Comparison of ENCODE assay signal across 8 mouse cellular contexts in genomic region chr16:31592014-31592871, GRCm38 (mm10).
DNase-seq lines count a peak whose midpoint lies in the region; ATAC-seq and TF ChIP-seq lines count a peak whose summit lies in the region.

No protein-coding gene starts in this region.

- peaks cover 12% of the 10 kb centered on the region for H3K4me1 ChIP-seq in intestine, postnatal 0 days (replicated peaks; ENCODE audit: control insufficient read depth, insufficient read depth, low read length)
- H3K4me1 ChIP-seq in midbrain, embryonic 10.5 days: peaks cover 44% of the 10 kb centered on the region

- peak overlapping the region; percentile 43 for H3K4me2 ChIP-seq in intestine, postnatal 0 days (replicated peaks; ENCODE audit: low read depth)

- DNase-seq in adrenal gland, postnatal 14 days: peak; percentile 63
- DNase-seq in embryo, embryonic 10.5 days (ENCODE audit: low spot score): peak; percentile 84
- DNase-seq in gastrocnemius, postnatal 14 days: peak; percentile 44
- peak; percentile 51 to 80 for DNase-seq in left cerebral cortex, postnatal 25 days (ENCODE audit: low spot score in 2 of 2)
- peak; percentile 62 for DNase-seq in midbrain, embryonic 10.5 days (ENCODE audit: low spot score)
- DNase-seq in skeletal muscle tissue, adult 2 months (ENCODE audit: low read depth, low spot score): peak; percentile 53

- intact Hi-C loops in gastrocnemius, postnatal 14 days (cut with DNase I; ENCODE audit: low total_unique reads): no loop called here
- intact Hi-C loops in left cerebral cortex, postnatal 25 days (cut with DNase I): loop anchor here (10.0 kb wide), 1 partner anchor 313 kb away; no protein-coding TSS in a partner anchor

- WGBS in intestine, postnatal 0 days: 3% methylated on average over 7 of the region's 7 CpGs
- WGBS in midbrain, embryonic 10.5 days: 17% methylated on average over 7 of the region's 7 CpGs

- peak; percentile 89 for ATAC-seq in intestine, postnatal 0 days
- ATAC-seq in CD4-positive, CD25-positive, alpha-beta regulatory T cell, adult 4 months: no peak

- H3K9me3 ChIP-seq in intestine, postnatal 0 days (ENCODE audit: control insufficient read depth): no peaks in the 10 kb centered on the region
- 0 out of 2 replicates have a peak, but pooled peaks cover 2% of the 10 kb centered on the region for H3K9me3 ChIP-seq in midbrain, embryonic 10.5 days (replicated peaks)

- no peaks in the 10 kb centered on the region for H3K36me3 ChIP-seq in intestine, postnatal 0 days (ENCODE audit: control insufficient read depth, insufficient read depth)
- H3K36me3 ChIP-seq in midbrain, embryonic 10.5 days: no peaks in the 10 kb centered on the region

- no peak overlapping the region for H3K9ac ChIP-seq in intestine, postnatal 0 days (ENCODE audit: low read depth, low read length)

- H3K27ac ChIP-seq in intestine, postnatal 0 days (ENCODE audit: low read depth, low read length): 0 out of 2 replicates have a peak overlapping the region, but pooled peaks have one; percentile 21
- peak overlapping the region; percentile 80 for H3K27ac ChIP-seq in midbrain, embryonic 10.5 days (replicated peaks)

- no peak for TF ChIP-seq CTCF in intestine, postnatal 0 days (IDR thresholded peaks at IDR 0.05; ENCODE audit: low read depth)

- H3K4me3 ChIP-seq in intestine, postnatal 0 days (ENCODE audit: low read depth, low read length): no peak overlapping the region
- 0 out of 2 replicates have a peak overlapping the region, but pooled peaks have one; percentile 4 for H3K4me3 ChIP-seq in midbrain, embryonic 10.5 days

- no peaks in the 10 kb centered on the region for H3K27me3 ChIP-seq in intestine, postnatal 0 days (replicated peaks; ENCODE audit: control insufficient read depth, insufficient read depth, low read length)
- peaks cover 22% of the 10 kb centered on the region for H3K27me3 ChIP-seq in midbrain, embryonic 10.5 days (ENCODE audit: low read depth, poor library complexity, severe bottlenecking)
